Mouse (Mus musculus): ENCODE measurements at regions not wholly inside any gene's neighbourhood (a gene's known extent, or its start where the extent isn't known, plus 50 kb on each side); places are given as distances from the start of the nearest gene placed in this dataset.

DNA sequence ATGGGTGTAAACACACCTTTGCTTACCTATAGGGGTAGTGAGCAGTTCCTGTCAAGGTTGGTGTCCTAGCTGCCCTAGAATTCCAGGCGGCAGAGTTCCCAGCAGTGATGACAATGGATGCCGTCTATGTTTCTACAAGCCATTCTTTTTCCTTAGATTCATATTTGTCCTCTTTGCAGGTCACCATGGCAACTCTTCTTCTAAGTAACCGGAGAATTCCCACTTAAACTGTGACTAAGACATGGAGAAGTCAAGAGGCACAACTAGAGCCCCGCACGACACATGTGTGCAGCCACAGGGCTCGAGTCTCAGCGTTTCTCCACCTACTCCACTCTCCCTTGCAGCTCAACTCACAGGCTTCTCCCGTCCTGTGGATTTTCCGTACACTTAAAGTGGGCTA, 381.5 kb upstream of the Kcnab2 start:
- TF ChIP-seq CTCF (conservative IDR thresholded peaks at IDR 0.05; ENCODE audit: low read length), result no peak
- TF ChIP-seq POU5F1 (IDR thresholded peaks at IDR 0.05; ENCODE audit: borderline replicate concordance, low read length), result no peak
